Mouse (Mus musculus) ES-E14 (cell line): Measurements from ENCODE around the gene St3gal2. TPM values are rescaled to one million over a fixed set of nuclear protein-coding genes. Genes with fewer than 3 reads are reported as not detected.

Source experiments
- DNase-seq: peaks from one replicate; pipeline ENCODE4 v3.0.0-alpha.2; 2013; ENCODE audit warnings: low read depth, low spot score
- H3K27ac ChIP-seq: 2 replicates; pipeline ENCODE4 v1.5.1; 2012; ENCODE audit warnings: low read depth, mild to moderate bottlenecking, low read length, moderate library complexity, mixed read lengths; ENCODE audit not compliant: poor library complexity, insufficient read depth, severe bottlenecking
- H3K36me3 ChIP-seq: 2 replicates; pipeline ENCODE4 v1.6.1; 2012; ENCODE audit warnings: mild to moderate bottlenecking, low read length, moderate library complexity, mixed read lengths; ENCODE audit not compliant: control insufficient read depth, poor library complexity, insufficient read depth, severe bottlenecking
- H3K4me1 ChIP-seq, 2 experiments: fragments of 150-350 bp in 1 of 2; sonication (generic) in 1 of 2; 2 replicates each; pipeline ENCODE4 v1.6.1; 2012; ENCODE audit warnings: low read length in 2 of 2, mild to moderate bottlenecking in 1 of 2, mixed read lengths in 1 of 2; ENCODE audit not compliant: control insufficient read depth in 2 of 2, insufficient read depth in 2 of 2, poor library complexity in 1 of 2
- H3K4me3 ChIP-seq, 2 experiments: fragments of 150-350 bp in 1 of 2; sonication (generic) in 1 of 2; 2 replicates each; pipeline ENCODE4 v1.5.1; 2012; ENCODE audit warnings: low read length in 2 of 2, low read depth in 1 of 2, mild to moderate bottlenecking in 1 of 2, mixed read lengths in 1 of 2; ENCODE audit not compliant: insufficient read depth in 1 of 2, poor library complexity in 1 of 2, severe bottlenecking in 1 of 2
- H3K9ac ChIP-seq: 2 replicates; pipeline ENCODE4 v1.6.1; 2012; ENCODE audit warnings: low read depth, mild to moderate bottlenecking, low read length, mixed read lengths; ENCODE audit not compliant: poor library complexity, insufficient read depth, severe bottlenecking
- H3K9me3 ChIP-seq: fragments of 150-350 bp; sonication (generic); 2 replicates; pipeline ENCODE4 v1.6.1; 2012; ENCODE audit warnings: low read depth, mild to moderate bottlenecking, low read length; ENCODE audit not compliant: control insufficient read depth, insufficient read depth
- CHD2 ChIP-seq: IDR thresholded peaks from 2 replicates; pipeline ENCODE4 v1.6.1; 2014; ENCODE audit warnings: mild to moderate bottlenecking, low read depth, low read length, inconsistent platforms
- HCFC1 ChIP-seq: IDR thresholded peaks from 2 replicates; pipeline ENCODE4 v1.6.1; 2012; ENCODE audit warnings: low read length, inconsistent platforms, borderline replicate concordance; ENCODE audit not compliant: insufficient read depth
- MAFK ChIP-seq: IDR thresholded peaks from 2 replicates; pipeline ENCODE4 v1.6.1; 2014; ENCODE audit warnings: mild to moderate bottlenecking, low read depth, low read length, inconsistent platforms; ENCODE audit not compliant: insufficient read depth
- ZC3H11A ChIP-seq: IDR thresholded peaks from 2 replicates; pipeline ENCODE4 v1.6.1; 2012; ENCODE audit warnings: low read depth, mild to moderate bottlenecking, inconsistent platforms, low read length, borderline replicate concordance
- ZNF384 ChIP-seq: IDR thresholded peaks from 2 replicates; pipeline ENCODE4 v1.6.1; 2012; ENCODE audit warnings: low read depth, low read length, inconsistent platforms
- in situ Hi-C, 2 experiments: fragments of 600-800 bp; cut with MboI; formaldehyde crosslinking; loops; one replicate each; pipeline ENCODE4 v1.15.1; 2025; ENCODE audit warnings: low sequenced_read_pairs in 2 of 2, inconsistent platforms in 1 of 2; ENCODE audit not compliant: unreplicated experiment in 2 of 2
- total RNA-seq: library from RNA; depleted of rRNA; stranded (reverse); fragments of 300-350 nt; gene quantifications from 2 replicates; pipeline ENCODE4 v1.2.3, GENCODE M21; 2012; rRNA removed

Gene St3gal2
- 7.5 and 12.4 TPM in 2 replicates for total RNA-seq

- peaks cover 7 to 14% of the 10 kb centered on the region in 2 experiments; a peak in 3 of 4 replicates for H3K4me1 ChIP-seq
- TF ChIP-seq HCFC1 (peak; percentile 100), MAFK (no peak), ZNF384 (no peak), CHD2 (peak; percentile 36; the same call in 1 of the 2 replicates), ZC3H11A (no peak)
- H3K27ac ChIP-seq: peak within 1 kb of the TSS; percentile 36; the same call in 1 of the 2 replicates
- DNase-seq: peak; percentile 89
- H3K36me3 ChIP-seq: no peaks in the 10 kb centered on the region
- H3K9me3 ChIP-seq: no peaks in the 10 kb centered on the region
- H3K4me3 ChIP-seq: peak within 1 kb of the TSS; percentile 70 to 96
- in situ Hi-C loops: no loop called here
- H3K9ac ChIP-seq: peak within 1 kb of the TSS; percentile 86
These were observed at the start of gene St3gal2 for GRCm38 (mm10) chr8:110919341-110920031. St3gal2 (plus strand) TSS chr8:110919922.

- in situ Hi-C loops: no loop called here
- peaks cover 29% of the 10 kb centered on the region for H3K36me3 ChIP-seq
These were observed 49.2 kb upstream of the St3gal2 start for GRCm38 (mm10) chr8:110870501-110870900.

GRCm38 (mm10) chr8:110877862-110878261 lies 41.9 kb upstream of the St3gal2 start:
- H3K36me3 ChIP-seq: peaks cover 43% of the 10 kb centered on the region
- no peaks in the 10 kb centered on the region for H3K4me1 ChIP-seq
- H3K9ac ChIP-seq: no peak overlapping the region
- H3K4me3 ChIP-seq: no peak overlapping the region
- in situ Hi-C loops: no loop called here
- TF ChIP-seq MAFK: no peak
- TF ChIP-seq ZC3H11A: no peak
- TF ChIP-seq ZNF384: no peak
- no peak for TF ChIP-seq HCFC1
- no peak for TF ChIP-seq CHD2
- DNase-seq: no peak
- no peaks in the 10 kb centered on the region for H3K9me3 ChIP-seq
- H3K27ac ChIP-seq: no peak overlapping the region

More at GRCm38 (mm10) chr8:110870501-110870900, 49.2 kb upstream of the St3gal2 start:
- no peaks in the 10 kb centered on the region for H3K9me3 ChIP-seq
- TF ChIP-seq CHD2 (no peak), ZC3H11A (no peak), HCFC1 (no peak), MAFK (no peak), ZNF384 (no peak)
- H3K9ac ChIP-seq: no peak overlapping the region
- H3K4me1 ChIP-seq: no peaks in the 10 kb centered on the region
- no peak for DNase-seq
- H3K27ac ChIP-seq: no peak overlapping the region
- no peak overlapping the region for H3K4me3 ChIP-seq

- in situ Hi-C loops: no loop called here
- Histone ChIP-seq H3K36me3 (peaks cover 41% of the 10 kb centered on the region), H3K4me3 (no peak overlapping the region), H3K9me3 (no peaks in the 10 kb centered on the region), H3K4me1 (no peaks in the 10 kb centered on the region), H3K9ac (no peak overlapping the region), H3K27ac (no peak overlapping the region)
- no peak for TF ChIP-seq MAFK
- TF ChIP-seq HCFC1: no peak
- TF ChIP-seq ZNF384: no peak
- no peak for TF ChIP-seq CHD2
- no peak for TF ChIP-seq ZC3H11A
- DNase-seq: no peak
These were observed 37.9 kb upstream of the St3gal2 start for GRCm38 (mm10) chr8:110881741-110882310.
